Mouse (Mus musculus) frontal cortex, postnatal 36 days (tissue): ENCODE results near the gene Exoc6.

Experiments used
- DNase-seq, 2 experiments: peaks; one replicate each; pipeline ENCODE4 v3.0.0; 2022; ENCODE audit warnings: low spot score in 2 of 2

Exoc6 gene

GRCm38 (mm10) chr19:37574802-37575201 lies 24.6 kb downstream of the Exoc6 start:
- DNase-seq, result no peak

- DNase-seq, result no peak
Observed at GRCm38 (mm10) chr19:37579607-37580006, 29.4 kb downstream of the Exoc6 start.

- DNase-seq, result no peak
Observed at GRCm38 (mm10) chr19:37580438-37580837, 30.2 kb downstream of the Exoc6 start.

- no peak for DNase-seq
Observed at GRCm38 (mm10) chr19:37585210-37585609, 35.0 kb downstream of the Exoc6 start.

- no peak for DNase-seq
Observed at GRCm38 (mm10) chr19:37585684-37586083, 35.5 kb downstream of the Exoc6 start.

- no peak for DNase-seq
Observed at GRCm38 (mm10) chr19:37590544-37590943, 40.3 kb downstream of the Exoc6 start.

- peak in 1 of 2 experiments; percentile 47 for DNase-seq
Observed at GRCm38 (mm10) chr19:37601968-37602848, 52.0 kb downstream of the Exoc6 start.

GRCm38 (mm10) chr19:37609991-37610390 lies 59.8 kb downstream of the Exoc6 start:
- DNase-seq, result no peak

GRCm38 (mm10) chr19:37612893-37613292 lies 62.7 kb downstream of the Exoc6 start:
- no peak for DNase-seq

GRCm38 (mm10) chr19:37615039-37615630 lies 64.9 kb downstream of the Exoc6 start:
- DNase-seq, result no peak

- no peak for DNase-seq
Observed at GRCm38 (mm10) chr19:37647994-37648393, 97.8 kb downstream of the Exoc6 start.

GRCm38 (mm10) chr19:37650526-37650925 lies 100.3 kb downstream of the Exoc6 start:
- DNase-seq, result no peak

GRCm38 (mm10) chr19:37654012-37654411 lies 103.8 kb downstream of the Exoc6 start:
- no peak for DNase-seq

GRCm38 (mm10) chr19:37656441-37656840 lies 106.2 kb downstream of the Exoc6 start:
- DNase-seq, result no peak

GRCm38 (mm10) chr19:37665256-37665655 lies 115.0 kb downstream of the Exoc6 start:
- DNase-seq, result no peak

GRCm38 (mm10) chr19:37667855-37668594 lies 117.8 kb downstream of the Exoc6 start:
- no peak for DNase-seq

- DNase-seq, result no peak
Observed at GRCm38 (mm10) chr19:37668657-37669056, 118.4 kb downstream of the Exoc6 start.

- DNase-seq, result no peak
Observed at GRCm38 (mm10) chr19:37669486-37669885, 119.3 kb downstream of the Exoc6 start.

- no peak for DNase-seq
Observed at GRCm38 (mm10) chr19:37673393-37673792, 123.2 kb downstream of the Exoc6 start.

- DNase-seq, result no peak
Observed at GRCm38 (mm10) chr19:37685281-37685680, 135.1 kb downstream of the Exoc6 start, which contains the start of gene Cyp26c1. TSS of gene Cyp26c1 (plus strand) at chr19:37685581.

GRCm38 (mm10) chr19:37686347-37686746 lies 136.1 kb downstream of the Exoc6 start:
- no peak for DNase-seq
